Mouse (Mus musculus): ENCODE measurements at regions not wholly inside any gene's neighbourhood (a gene's known extent, or its start where the extent isn't known, plus 50 kb on each side); places are given as distances from the start of the nearest gene placed in this dataset.
A peak's percentile ranks its signal among the peaks of the same experiment; 100 is the strongest.

GRCm38 (mm10) chr3:149436420-149436819, 446.1 kb upstream of the Adgrl2 start:
- intact Hi-C loops (cut with DNase I), result no loop called here
- no peak for DNase-seq

- no peak for DNase-seq
- intact Hi-C loops (cut with DNase I), result no loop called here
Measured at GRCm38 (mm10) chr3:149431795-149432194, 441.4 kb upstream of the Adgrl2 start.

- no peak for DNase-seq
- intact Hi-C loops (cut with DNase I), result no loop called here
Measured at GRCm38 (mm10) chr3:149426023-149426759, 435.8 kb upstream of the Adgrl2 start.

- DNase-seq, result no peak
- intact Hi-C loops (cut with DNase I), result no loop called here
Measured at GRCm38 (mm10) chr3:149424306-149424705, 434.0 kb upstream of the Adgrl2 start.

GRCm38 (mm10) chr3:149423491-149423890, 433.1 kb upstream of the Adgrl2 start:
- intact Hi-C loops (cut with DNase I), result no loop called here
- no peak for DNase-seq

- intact Hi-C loops (cut with DNase I), result no loop called here
- no peak for DNase-seq
Measured at GRCm38 (mm10) chr3:149415081-149415480, 424.7 kb upstream of the Adgrl2 start.

GRCm38 (mm10) chr3:149413114-149413513, 422.8 kb upstream of the Adgrl2 start:
- DNase-seq, result no peak
- intact Hi-C loops (cut with DNase I), result no loop called here

GRCm38 (mm10) chr3:149410518-149410917, 420.2 kb upstream of the Adgrl2 start:
- intact Hi-C loops (cut with DNase I), result no loop called here
- no peak for DNase-seq

GRCm38 (mm10) chr3:149408858-149409257, 418.5 kb upstream of the Adgrl2 start:
- intact Hi-C loops (cut with DNase I), result no loop called here
- no peak for DNase-seq

- no peak for DNase-seq
Measured at GRCm38 (mm10) chr3:149405872-149406271, 415.5 kb upstream of the Adgrl2 start.

GRCm38 (mm10) chr3:149404691-149405090, 414.3 kb upstream of the Adgrl2 start:
- DNase-seq, result no peak
- intact Hi-C loops (cut with DNase I), result no loop called here

More at GRCm38 (mm10) chr3:149405872-149406271, 415.5 kb upstream of the Adgrl2 start:
- intact Hi-C loops (cut with DNase I), result no loop called here

GRCm38 (mm10) chr3:149402496-149402895, 412.1 kb upstream of the Adgrl2 start:
- no peak for DNase-seq

GRCm38 (mm10) chr3:149395082-149395481, 404.7 kb upstream of the Adgrl2 start:
- intact Hi-C loops (cut with DNase I), result no loop called here
- DNase-seq, result no peak

More at GRCm38 (mm10) chr3:149402496-149402895, 412.1 kb upstream of the Adgrl2 start:
- intact Hi-C loops (cut with DNase I), result no loop called here

- no peak for DNase-seq
- intact Hi-C loops (cut with DNase I), result no loop called here
Measured at GRCm38 (mm10) chr3:149393317-149394172, 403.2 kb upstream of the Adgrl2 start.

GRCm38 (mm10) chr3:149392164-149392563, 401.8 kb upstream of the Adgrl2 start:
- intact Hi-C loops (cut with DNase I), result no loop called here
- no peak for DNase-seq

- intact Hi-C loops (cut with DNase I), result no loop called here
- no peak for DNase-seq
Measured at GRCm38 (mm10) chr3:149387537-149387936, 397.2 kb upstream of the Adgrl2 start.

- intact Hi-C loops (cut with DNase I), result no loop called here
Measured at GRCm38 (mm10) chr3:149386027-149386426, 395.7 kb upstream of the Adgrl2 start.

GRCm38 (mm10) chr3:149385336-149385735, 395.0 kb upstream of the Adgrl2 start:
- DNase-seq, result peak; percentile 22
- intact Hi-C loops (cut with DNase I), result no loop called here

More at GRCm38 (mm10) chr3:149386027-149386426, 395.7 kb upstream of the Adgrl2 start:
- no peak for DNase-seq

- intact Hi-C loops (cut with DNase I), result no loop called here
- peak; percentile 40 for DNase-seq
Measured at GRCm38 (mm10) chr3:149381559-149382245, 391.3 kb upstream of the Adgrl2 start.

GRCm38 (mm10) chr3:149381051-149381450, 390.7 kb upstream of the Adgrl2 start:
- DNase-seq, result no peak
- intact Hi-C loops (cut with DNase I), result no loop called here

GRCm38 (mm10) chr3:149379866-149380472, 389.6 kb upstream of the Adgrl2 start:
- intact Hi-C loops (cut with DNase I), result no loop called here

More at GRCm38 (mm10) chr3:149379866-149380472, 389.6 kb upstream of the Adgrl2 start:
- DNase-seq, result no peak
